Mouse (Mus musculus) midbrain, embryonic 14.5 days (tissue): ENCODE results near the gene Rpp21. TPM values are rescaled to one million over a fixed set of nuclear protein-coding genes. Genes with fewer than 3 reads are reported as not detected.

ENCODE experiments used
- ATAC-seq: fragments of 200-750 bp; cut with Nextera tagmentation; 2 replicates; pipeline ENCODE4 v1.8.0; 2017; ENCODE audit warnings: moderate number of reproducible peaks, moderate library complexity; ENCODE audit not compliant: low FRiP score, low TSS enrichment
- DNase-seq: peaks from one replicate; pipeline ENCODE4 v3.0.0-alpha.2; 2015
- H3K27ac ChIP-seq: fragments of 300-500 bp; sonication (generic); replicated peaks from 2 replicates; pipeline ENCODE4 v1.5.1; 2014; ENCODE audit warnings: mild to moderate bottlenecking, low read depth, low read length, moderate library complexity
- H3K27me3 ChIP-seq: fragments of 300-500 bp; sonication (generic); 2 replicates; pipeline ENCODE4 v1.6.1; 2014; ENCODE audit warnings: low read length, control low read depth, mixed read lengths; ENCODE audit not compliant: control insufficient read depth, insufficient read depth
- H3K36me3 ChIP-seq: fragments of 300-500 bp; sonication (generic); 2 replicates; pipeline ENCODE4 v1.6.1; 2014; ENCODE audit warnings: low read length, control low read depth; ENCODE audit not compliant: control insufficient read depth, insufficient read depth
- H3K4me1 ChIP-seq: fragments of 300-500 bp; sonication (generic); 2 replicates; pipeline ENCODE4 v1.6.1; 2014; ENCODE audit warnings: mild to moderate bottlenecking, antibody characterized with exemption, low read length, control low read depth; ENCODE audit not compliant: control insufficient read depth, insufficient read depth
- H3K4me2 ChIP-seq: fragments of 300-500 bp; sonication (generic); 2 replicates; pipeline ENCODE4 v1.6.1; 2014; ENCODE audit warnings: mild to moderate bottlenecking, low read length, moderate library complexity
- H3K4me3 ChIP-seq: fragments of 300-500 bp; sonication (generic); replicated peaks from 2 replicates; pipeline ENCODE4 v1.5.1; 2014; ENCODE audit warnings: low read depth, low read length
- H3K9ac ChIP-seq: fragments of 300-500 bp; sonication (generic); replicated peaks from 2 replicates; pipeline ENCODE4 v1.6.1; 2014; ENCODE audit warnings: mild to moderate bottlenecking, low read length, moderate library complexity
- H3K9me3 ChIP-seq: fragments of 300-500 bp; sonication (generic); 2 replicates; pipeline ENCODE4 v1.6.1; 2016; ENCODE audit warnings: low read length, control low read depth, mixed read lengths; ENCODE audit not compliant: control insufficient read depth
- WGBS: fragments of 180-500 bp; shearing (Covaris S2); extraction: QIAGEN DNeasy Blood & Tissue Kit; methylation state at CpG from one replicate; pipeline ENCODE4 v1.1.7; 2014; 5-methylcytosine and 5-hydroxymethylcytosine counted together
- polyA plus RNA-seq: library from polyadenylated mRNA; unstranded; fragments of >200 nt; fragmentation: Nextera tagmentation; extraction: Ambion mirVana; gene quantifications from 2 replicates; pipeline ENCODE4 v1.2.1, GENCODE M21; 2014

Gene Rpp21
- polyA plus RNA-seq, 1 experiment from 2014 or later: 136 TPM

- WGBS: 83% methylated on average over 5 of the region's 5 CpGs
- no peak for DNase-seq
Measured at GRCm38 (mm10) chr17:36265834-36266233, 8.0 kb upstream of the Rpp21 start.

GRCm38 (mm10) chr17:36264273-36264925 is 6.5 kb upstream of the Rpp21 start:
- DNase-seq (no peak), ATAC-seq (no peak)
- Histone ChIP-seq H3K4me1 (no peaks in the 10 kb centered on the region), H3K36me3 (peaks cover 86% of the 10 kb centered on the region), H3K4me2 (no peak overlapping the region), H3K9me3 (no peaks in the 10 kb centered on the region), H3K9ac (no peak overlapping the region), H3K4me3 (no peak overlapping the region), H3K27me3 (no peaks in the 10 kb centered on the region), H3K27ac (no peak overlapping the region)
- whole genome bisulfite sequencing: 95% methylated on average over 3 of the region's 3 CpGs

More at GRCm38 (mm10) chr17:36265834-36266233, 8.0 kb upstream of the Rpp21 start:
- no peak overlapping the region for H3K4me2 ChIP-seq
- no peak overlapping the region for H3K27ac ChIP-seq
- no peaks in the 10 kb centered on the region for H3K9me3 ChIP-seq
- no peak overlapping the region for H3K9ac ChIP-seq
- H3K36me3 ChIP-seq: peaks cover 71% of the 10 kb centered on the region
- H3K4me1 ChIP-seq: peaks cover 9% of the 10 kb centered on the region
- H3K4me3 ChIP-seq: no peak overlapping the region
- H3K27me3 ChIP-seq: no peaks in the 10 kb centered on the region
- ATAC-seq: no peak

- Histone ChIP-seq H3K9ac (no peak overlapping the region), H3K36me3 (peaks cover 80% of the 10 kb centered on the region), H3K4me1 (peaks cover 4% of the 10 kb centered on the region), H3K27ac (no peak overlapping the region), H3K4me3 (no peak overlapping the region), H3K4me2 (no peak overlapping the region), H3K27me3 (no peaks in the 10 kb centered on the region), H3K9me3 (no peaks in the 10 kb centered on the region)
- no peak for ATAC-seq
- no peak for DNase-seq
- WGBS: 95% methylated on average over 9 of the region's 9 CpGs
Measured at GRCm38 (mm10) chr17:36261511-36262166, 3.8 kb upstream of the Rpp21 start.

GRCm38 (mm10) chr17:36257241-36257947 is 475 bp downstream of the Rpp21 start:
- peak overlapping the region; percentile 56 for H3K4me2 ChIP-seq
- no peaks in the 10 kb centered on the region for H3K27me3 ChIP-seq
- peak overlapping the region; percentile 89 for H3K27ac ChIP-seq
- peak overlapping the region; percentile 84 for H3K9ac ChIP-seq
- no peaks in the 10 kb centered on the region for H3K9me3 ChIP-seq
- ATAC-seq (peak; percentile 95), DNase-seq (peak; percentile 87)
- peaks cover 40% of the 10 kb centered on the region for H3K36me3 ChIP-seq
- peak overlapping the region; percentile 78 for H3K4me3 ChIP-seq
- under 1% methylated on average over 37 of the region's 37 CpGs for WGBS
- H3K4me1 ChIP-seq: peaks cover 7% of the 10 kb centered on the region

- 73% methylated on average over 6 of the region's 6 CpGs for WGBS
- H3K4me3 ChIP-seq: no peak overlapping the region
- no peak overlapping the region for H3K9ac ChIP-seq
- H3K4me2 ChIP-seq: no peak overlapping the region
- ATAC-seq (no peak), DNase-seq (no peak)
- peaks cover 10% of the 10 kb centered on the region for H3K4me1 ChIP-seq
- no peaks in the 10 kb centered on the region for H3K36me3 ChIP-seq
- H3K27ac ChIP-seq: no peak overlapping the region
- no peaks in the 10 kb centered on the region for H3K9me3 ChIP-seq
- 0 out of 2 replicates have a peak, but pooled peaks cover 4% of the 10 kb centered on the region for H3K27me3 ChIP-seq
Measured at GRCm38 (mm10) chr17:36253087-36253600, 4.7 kb downstream of the Rpp21 start.

DNA sequence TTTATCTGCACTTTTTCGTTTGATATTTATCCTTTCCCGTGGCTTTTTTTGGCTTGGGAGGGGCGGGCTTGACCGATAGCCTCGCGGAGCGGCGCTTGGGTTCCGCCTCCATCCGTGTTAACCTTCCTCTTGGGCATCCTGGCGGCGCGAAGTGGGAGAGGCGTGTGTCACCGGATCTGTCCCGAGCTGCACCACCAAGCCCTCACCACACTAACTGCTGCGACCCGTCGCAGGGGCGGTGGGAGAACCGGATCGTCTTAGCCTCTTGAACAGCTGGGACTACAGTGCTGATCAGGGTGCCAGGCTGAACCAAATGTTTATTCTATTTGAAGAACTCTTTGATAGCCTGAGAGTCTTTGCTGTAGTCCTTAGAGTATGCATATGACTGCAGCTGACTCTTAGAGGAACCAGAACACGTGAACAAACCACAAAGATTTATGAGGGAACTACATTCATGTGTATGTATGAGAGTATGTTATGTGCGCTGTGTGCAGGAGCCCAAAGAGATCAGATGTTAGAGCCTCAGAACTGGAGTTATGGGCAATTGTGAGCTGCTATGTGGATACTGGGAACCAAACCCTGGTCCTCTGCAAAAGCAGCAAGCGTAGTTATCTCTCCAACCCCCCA is 5.5 kb downstream of the Rpp21 start:
- H3K27me3 ChIP-seq: 0 out of 2 replicates have a peak, but pooled peaks cover 4% of the 10 kb centered on the region
- peaks cover 10% of the 10 kb centered on the region for H3K4me1 ChIP-seq
- H3K36me3 ChIP-seq: no peaks in the 10 kb centered on the region
- peak overlapping the region; percentile 39 for H3K4me2 ChIP-seq
- DNase-seq: peak; percentile 11
- no peak for ATAC-seq
- H3K9me3 ChIP-seq: no peaks in the 10 kb centered on the region
- WGBS: 15% methylated on average over 25 of the region's 25 CpGs
- H3K27ac ChIP-seq: no peak overlapping the region
- H3K9ac ChIP-seq: no peak overlapping the region; the same call in 1 of the 2 replicates
- H3K4me3 ChIP-seq: 0 out of 2 replicates have a peak overlapping the region, but pooled peaks have one; percentile 10

GRCm38 (mm10) chr17:36248886-36249285 is 9.0 kb downstream of the Rpp21 start:
- H3K4me3 ChIP-seq: no peak overlapping the region
- H3K27me3 ChIP-seq: 0 out of 2 replicates have a peak, but pooled peaks cover 4% of the 10 kb centered on the region
- H3K9ac ChIP-seq: no peak overlapping the region
- DNase-seq (no peak), ATAC-seq (no peak)
- H3K27ac ChIP-seq: no peak overlapping the region
- 0 out of 2 replicates have a peak, but pooled peaks cover 3% of the 10 kb centered on the region for H3K4me1 ChIP-seq
- WGBS: 28% methylated on average over 33 of the region's 33 CpGs
- no peak overlapping the region for H3K4me2 ChIP-seq
- no peaks in the 10 kb centered on the region for H3K9me3 ChIP-seq
- no peaks in the 10 kb centered on the region for H3K36me3 ChIP-seq

- no peak for ATAC-seq
- no peak overlapping the region for H3K9ac ChIP-seq
- no peak overlapping the region for H3K4me3 ChIP-seq
Measured at GRCm38 (mm10) chr17:36245741-36246140, 12.1 kb downstream of the Rpp21 start.

More at GRCm38 (mm10) chr17:36245741-36246140, 12.1 kb downstream of the Rpp21 start:
- Histone ChIP-seq H3K4me1 (no peaks in the 10 kb centered on the region), H3K27ac (no peak overlapping the region), H3K36me3 (no peaks in the 10 kb centered on the region), H3K9me3 (no peaks in the 10 kb centered on the region), H3K4me2 (no peak overlapping the region), H3K27me3 (0 out of 2 replicates have a peak, but pooled peaks cover 4% of the 10 kb centered on the region)
- no peak for DNase-seq
- 85% methylated on average over 2 of the region's 2 CpGs for WGBS
